Mouse (Mus musculus) C2C12 (cell line): ENCODE measurements around the gene Echs1.

Experiments used
- CEBPB ChIP-seq: IDR thresholded peaks from one replicate; pipeline ENCODE4 v1.6.1; 2011; ENCODE audit warnings: low read depth, mild to moderate bottlenecking, control low read depth, moderate library complexity
- CTCF ChIP-seq: IDR thresholded peaks from one replicate; pipeline ENCODE4 v1.5.1; 2011; ENCODE audit not compliant: control insufficient read depth, insufficient read depth, insufficient read length
- FOSL1 ChIP-seq: IDR thresholded peaks from one replicate; pipeline ENCODE4 v1.8.0; 2011; ENCODE audit warnings: mild to moderate bottlenecking, low read length; ENCODE audit not compliant: poor library complexity, insufficient read depth, severe bottlenecking
- MAX ChIP-seq: IDR thresholded peaks from one replicate; pipeline ENCODE4 v1.6.1; 2011; ENCODE audit warnings: mild to moderate bottlenecking, control low read depth
- MYOD1 ChIP-seq: IDR thresholded peaks from one replicate; pipeline ENCODE4 v1.6.1; 2011; ENCODE audit warnings: low read depth; ENCODE audit not compliant: control insufficient read depth, insufficient read length
- MYOG ChIP-seq: IDR thresholded peaks from one replicate; pipeline ENCODE4 v1.6.1; 2011; ENCODE audit not compliant: control insufficient read depth, insufficient read length; ENCODE audit errors: extremely low read depth
- USF1 ChIP-seq: IDR thresholded peaks from one replicate; pipeline ENCODE4 v1.6.1; 2011; ENCODE audit warnings: low read depth, mild to moderate bottlenecking, control low read depth, moderate library complexity

DNA sequence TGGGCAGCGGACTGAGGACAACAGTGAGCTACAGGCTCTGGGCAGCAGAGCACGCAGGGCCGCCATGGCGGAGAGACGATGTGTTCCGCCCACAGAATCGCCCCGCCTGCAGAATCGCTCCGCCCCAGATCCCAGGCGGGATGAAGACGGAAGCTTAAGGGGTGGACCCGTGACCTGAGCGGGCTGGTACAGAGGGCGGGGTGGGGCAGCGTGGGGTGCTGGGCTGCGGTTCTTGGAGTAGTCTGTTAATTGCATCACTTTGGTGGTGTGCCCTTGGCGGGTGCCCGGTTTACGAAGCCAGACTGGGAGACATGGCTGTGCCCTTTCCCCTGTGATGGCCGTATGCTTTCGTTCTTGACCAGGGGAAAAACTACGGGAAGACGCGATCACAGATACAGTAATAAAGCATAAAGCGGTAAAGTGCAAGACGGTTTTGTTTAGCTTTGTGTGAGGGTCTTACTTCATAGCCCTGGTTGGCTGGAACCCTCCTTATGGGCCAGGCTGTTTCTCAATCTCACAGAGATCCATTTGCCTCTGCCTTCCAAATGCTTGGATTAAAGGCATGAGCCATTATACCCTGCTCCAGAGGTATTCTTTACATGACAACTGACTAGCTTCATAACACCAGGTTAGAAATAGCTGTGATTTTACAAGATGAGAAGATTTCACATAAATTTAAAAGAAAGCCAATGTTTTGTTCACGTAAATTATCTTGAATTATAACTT is at the start of gene Echs1:
- TF ChIP-seq CTCF (no peak), MYOG (no peak), CEBPB (peak; percentile 79), MYOD1 (no peak), MAX (no peak), USF1 (peak; percentile 39), FOSL1 (no peak)
